Mouse (Mus musculus): Measurements from ENCODE around the gene Wbp2nl. TPM values are rescaled to one million over a fixed set of nuclear protein-coding genes. Genes with fewer than 3 reads are reported as not detected.
"Not testable (repeated sequence)": the region's sequence is repeated elsewhere in the genome, so short reads cannot be mapped to it uniquely, and the experiment has no call there.

Gene Wbp2nl
- polyA plus RNA-seq, 1 experiment from 2014 or later: not detected

- Histone ChIP-seq H3K9me3 (no peaks in the 10 kb centered on the region), H3K36me3 (replicated peaks) (peaks cover 21% of the 10 kb centered on the region), H3K4me2 (peak overlapping the region; percentile 82), H3K27me3 (replicated peaks) (no peaks in the 10 kb centered on the region), H3K27ac (peak overlapping the region; percentile 86), H3K4me1 (peaks cover 26% of the 10 kb centered on the region), H3K9ac (peak overlapping the region; percentile 86), H3K4me3 (peak overlapping the region; percentile 81)
- under 1% methylated on average over 23 of the region's 23 CpGs for WGBS
- ATAC-seq (replicated peaks): peak; percentile 58
Measured at GRCm38 (mm10) chr15:82353745-82354113, 55.0 kb downstream of the Wbp2nl start.

- WGBS: 1% methylated on average over 57 of the region's 57 CpGs
Measured at GRCm38 (mm10) chr15:82354126-82354945, 55.6 kb downstream of the Wbp2nl start, which contains the start of gene Ndufa6. TSS of gene Ndufa6 (minus strand) at chr15:82354322.

GRCm38 (mm10) chr15:82358431-82359260, 59.9 kb downstream of the Wbp2nl start:
- Histone ChIP-seq H3K27me3 (replicated peaks) (no peaks in the 10 kb centered on the region), H3K9me3 (no peaks in the 10 kb centered on the region), H3K4me1 (peaks cover 5% of the 10 kb centered on the region), H3K4me3 (no peak overlapping the region), H3K27ac (no peak overlapping the region), H3K9ac (no peak overlapping the region), H3K4me2 (no peak overlapping the region), H3K36me3 (replicated peaks) (no peaks in the 10 kb centered on the region)
- 63% methylated on average over 22 of the region's 22 CpGs for WGBS
- no peak for ATAC-seq (replicated peaks)

More at GRCm38 (mm10) chr15:82354126-82354945, 55.6 kb downstream of the Wbp2nl start, which contains the start of gene Ndufa6:
- ATAC-seq (replicated peaks): peak; percentile 99
- Histone ChIP-seq H3K4me3 (peak within 1 kb of the TSS; percentile 81), H3K36me3 (replicated peaks) (peaks cover 16% of the 10 kb centered on the region), H3K27ac (peak within 1 kb of the TSS; percentile 86), H3K9me3 (no peaks in the 10 kb centered on the region), H3K4me2 (peak within 1 kb of the TSS; percentile 82), H3K9ac (peak within 1 kb of the TSS; percentile 86), H3K27me3 (replicated peaks) (no peaks in the 10 kb centered on the region), H3K4me1 (peaks cover 26% of the 10 kb centered on the region)

GRCm38 (mm10) chr15:82361459-82362018, 62.8 kb downstream of the Wbp2nl start:
- ATAC-seq (replicated peaks): no peak
- Histone ChIP-seq H3K27ac (no peak overlapping the region), H3K36me3 (replicated peaks) (no peaks in the 10 kb centered on the region), H3K27me3 (replicated peaks) (no peaks in the 10 kb centered on the region), H3K4me2 (no peak overlapping the region), H3K4me1 (no peaks in the 10 kb centered on the region), H3K4me3 (no peak overlapping the region), H3K9ac (no peak overlapping the region), H3K9me3 (no peaks in the 10 kb centered on the region)
- WGBS: 73% methylated on average over 11 of the region's 11 CpGs

GRCm38 (mm10) chr15:82362234-82362633, 63.5 kb downstream of the Wbp2nl start:
- no peaks in the 10 kb centered on the region for H3K27me3 ChIP-seq (replicated peaks)
- H3K4me1 ChIP-seq: no peaks in the 10 kb centered on the region
- H3K4me2 ChIP-seq: no peak overlapping the region
- H3K9me3 ChIP-seq: no peaks in the 10 kb centered on the region
- H3K36me3 ChIP-seq (replicated peaks): no peaks in the 10 kb centered on the region
- no peak for ATAC-seq (replicated peaks)
- no peak overlapping the region for H3K27ac ChIP-seq
- 98% methylated on average over 4 of the region's 4 CpGs for WGBS
- no peak overlapping the region for H3K4me3 ChIP-seq
- no peak overlapping the region for H3K9ac ChIP-seq

- 74% methylated on average over 9 of the region's 12 CpGs for WGBS
- H3K4me2 ChIP-seq; H3K36me3 ChIP-seq (replicated peaks); H3K9ac ChIP-seq; H3K4me3 ChIP-seq; H3K27ac ChIP-seq; H3K27me3 ChIP-seq (replicated peaks); H3K4me1 ChIP-seq; ATAC-seq (replicated peaks); H3K9me3 ChIP-seq: not testable (repeated sequence)
Measured at GRCm38 (mm10) chr15:82363801-82364200, 65.0 kb downstream of the Wbp2nl start.

Other genes starting within 250 kb of the Wbp2nl start
- gene 4930407I10Rik, start 239.8 kb upstream of the Wbp2nl start, polyA plus RNA-seq (2015; fragmentation: Nextera tagmentation; extraction: Ambion mirVana): not detected in 2 replicates
- gene Mei1, start 229.0 kb upstream of the Wbp2nl start, polyA plus RNA-seq (2015; fragmentation: Nextera tagmentation; extraction: Ambion mirVana): 0.10 TPM in 1 of 2 replicates, not detected in the other
- 12.2 and 12.7 TPM in 2 replicates for gene Ccdc134, start 171.0 kb upstream of the Wbp2nl start, polyA plus RNA-seq (2015; fragmentation: Nextera tagmentation; extraction: Ambion mirVana)
- gene Srebf2, start 151.8 kb upstream of the Wbp2nl start, polyA plus RNA-seq (2015; fragmentation: Nextera tagmentation; extraction: Ambion mirVana): 220 and 224 TPM in 2 replicates
- gene Shisa8, start 86.1 kb upstream of the Wbp2nl start, polyA plus RNA-seq (2015; fragmentation: Nextera tagmentation; extraction: Ambion mirVana): 1.1 and 1.5 TPM in 2 replicates
- gene Tnfrsf13c, start 74.6 kb upstream of the Wbp2nl start, polyA plus RNA-seq (2015; fragmentation: Nextera tagmentation; extraction: Ambion mirVana): 0.08 and 0.26 TPM in 2 replicates
- gene Cenpm, start 54.2 kb upstream of the Wbp2nl start, polyA plus RNA-seq (2015; fragmentation: Nextera tagmentation; extraction: Ambion mirVana): 10.7 and 13.6 TPM in 2 replicates
- 22.6 and 24.0 TPM in 2 replicates for gene 1500009C09Rik, start 46.6 kb upstream of the Wbp2nl start, polyA plus RNA-seq (2015; fragmentation: Nextera tagmentation; extraction: Ambion mirVana)
- 454 and 479 TPM in 2 replicates for gene Sept3, start 24.1 kb upstream of the Wbp2nl start, polyA plus RNA-seq (2015; fragmentation: Nextera tagmentation; extraction: Ambion mirVana)
- 25.4 and 27.2 TPM in 2 replicates for gene Naga, start 40.0 kb downstream of the Wbp2nl start, polyA plus RNA-seq (2015; fragmentation: Nextera tagmentation; extraction: Ambion mirVana)
- 1.2 and 1.5 TPM in 2 replicates for gene Pheta2, start 40.0 kb downstream of the Wbp2nl start, polyA plus RNA-seq (2015; fragmentation: Nextera tagmentation; extraction: Ambion mirVana)
- gene Smdt1, start 40.0 kb downstream of the Wbp2nl start, polyA plus RNA-seq (2015; fragmentation: Nextera tagmentation; extraction: Ambion mirVana): 322 and 335 TPM in 2 replicates
- gene Ndufa6, start 55.4 kb downstream of the Wbp2nl start, polyA plus RNA-seq (2015; fragmentation: Nextera tagmentation; extraction: Ambion mirVana): 309 and 330 TPM in 2 replicates
- gene Cyp2d22, start 81.3 kb downstream of the Wbp2nl start, polyA plus RNA-seq (2015; fragmentation: Nextera tagmentation; extraction: Ambion mirVana): 1.7 and 2.0 TPM in 2 replicates
- gene Cyp2d11, start 95.1 kb downstream of the Wbp2nl start, polyA plus RNA-seq (2015; fragmentation: Nextera tagmentation; extraction: Ambion mirVana): not detected in 2 replicates
- gene Cyp2d10, start 108.2 kb downstream of the Wbp2nl start, polyA plus RNA-seq (2015; fragmentation: Nextera tagmentation; extraction: Ambion mirVana): 0.34 TPM in 1 of 2 replicates, not detected in the other
- not detected in 2 replicates for gene Cyp2d9, start 134.5 kb downstream of the Wbp2nl start, polyA plus RNA-seq (2015; fragmentation: Nextera tagmentation; extraction: Ambion mirVana)

All from midbrain, embryonic 15.5 days (tissue).